Mouse (Mus musculus) bone marrow macrophage, adult 2 months (primary cell): ENCODE data around the gene Cln6.

Experiments used
- CTCF ChIP-seq: IDR thresholded peaks from 2 replicates; pipeline ENCODE4 v1.5.1; 2012; ENCODE audit warnings: low read depth, mild to moderate bottlenecking, low read length, moderate library complexity
- POLR2A ChIP-seq: IDR thresholded peaks from 2 replicates; pipeline ENCODE4 v1.6.1; 2012; ENCODE audit warnings: mild to moderate bottlenecking, low read depth, low read length, borderline replicate concordance

GRCm38 (mm10) chr9:62881871-62882270 lies 43.3 kb downstream of the Cln6 start:
- no peak for TF ChIP-seq POLR2A
- TF ChIP-seq CTCF: no peak
